Mouse (Mus musculus) left cerebral cortex, adult 18-20 months (tissue): Measurements from ENCODE around the gene Asap2. TPM values are rescaled to one million over a fixed set of nuclear protein-coding genes. Genes with fewer than 3 reads are reported as not detected.
A peak's percentile ranks its signal among the peaks of the same experiment; 100 is the strongest.

Experiments used
- DNase-seq, 2 experiments: peaks; one replicate each; pipeline ENCODE4 v3.0.0; 2021 to 2022; ENCODE audit warnings: low spot score in 2 of 2, mixed read lengths in 1 of 2
- total RNA-seq, 2 experiments: library from RNA; stranded (reverse); gene quantifications; 2 replicates each; pipeline ENCODE4 v1.2.3; 2021

The Asap2 gene
- total RNA-seq, 2 experiments from 2014 or later = 34.4 to 36.9 TPM

- peak in 1 of 2 experiments; percentile 28 for DNase-seq
Measured at GRCm38 (mm10) chr12:21260494-21261256, 270.4 kb downstream of the Asap2 start.

DNA sequence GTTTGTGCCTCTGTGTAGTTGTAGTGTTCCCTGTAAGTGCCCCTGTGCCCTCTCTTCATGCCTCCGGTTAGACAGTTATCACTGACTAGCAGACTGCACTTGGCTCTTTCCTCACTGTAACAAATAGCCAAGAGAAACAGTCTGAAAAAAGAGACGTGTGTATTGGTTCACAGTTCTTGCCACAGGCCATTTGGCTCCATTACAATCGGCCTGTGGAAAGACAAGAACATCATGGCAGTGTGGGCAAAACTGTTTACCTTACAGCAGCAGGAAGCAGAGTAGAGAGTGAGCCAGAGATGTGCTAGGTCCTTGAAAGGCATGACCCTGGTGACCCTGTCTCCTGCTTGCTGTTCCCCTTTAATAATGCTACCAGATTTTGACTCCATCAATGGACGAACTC lies 271.3 kb downstream of the Asap2 start:
- DNase-seq = no peak

GRCm38 (mm10) chr12:21263256-21263655 lies 273.0 kb downstream of the Asap2 start:
- DNase-seq = peak in 1 of 2 experiments; percentile 17

DNA sequence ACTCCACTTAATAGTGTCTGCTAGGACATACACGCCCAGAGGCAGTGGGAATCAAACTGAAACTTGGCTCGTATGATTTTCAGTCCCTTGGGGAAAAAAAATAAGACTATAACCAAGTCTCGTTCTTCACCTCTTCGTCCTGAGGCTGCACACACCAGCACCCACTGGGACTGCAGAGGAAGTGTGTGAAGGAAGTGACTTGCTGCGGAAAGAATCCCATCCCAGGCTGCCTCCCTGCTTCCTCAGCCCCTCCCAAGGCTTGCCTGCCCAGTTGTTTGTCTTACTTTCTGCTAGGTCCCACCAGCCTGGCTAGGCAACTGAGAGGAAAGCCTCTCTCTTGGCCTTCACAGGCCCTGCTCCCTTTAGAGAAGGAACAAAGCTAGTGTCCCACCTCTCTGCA lies 274.0 kb downstream of the Asap2 start:
- DNase-seq = no peak

DNA sequence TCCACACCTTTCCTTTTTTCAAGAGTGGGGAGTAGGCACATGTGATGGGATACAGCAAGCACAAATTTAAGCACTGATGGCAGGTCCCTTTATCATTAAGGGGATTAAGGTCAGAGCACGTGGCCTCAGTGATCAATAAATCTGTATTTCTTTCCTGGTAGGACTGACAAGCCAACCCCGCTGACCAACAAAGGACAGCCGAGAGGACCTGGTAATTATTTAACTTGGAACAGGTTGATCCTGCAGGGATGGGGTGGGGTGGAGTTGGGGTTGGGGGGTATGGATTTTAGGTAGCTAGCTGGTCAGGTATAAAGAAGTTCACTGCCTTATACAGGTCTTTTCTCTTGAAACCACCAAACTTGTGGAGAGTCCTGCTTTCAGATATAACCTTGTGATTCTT lies 274.7 kb downstream of the Asap2 start:
- DNase-seq = no peak

GRCm38 (mm10) chr12:21265501-21265900 lies 275.2 kb downstream of the Asap2 start:
- DNase-seq = no peak

DNA sequence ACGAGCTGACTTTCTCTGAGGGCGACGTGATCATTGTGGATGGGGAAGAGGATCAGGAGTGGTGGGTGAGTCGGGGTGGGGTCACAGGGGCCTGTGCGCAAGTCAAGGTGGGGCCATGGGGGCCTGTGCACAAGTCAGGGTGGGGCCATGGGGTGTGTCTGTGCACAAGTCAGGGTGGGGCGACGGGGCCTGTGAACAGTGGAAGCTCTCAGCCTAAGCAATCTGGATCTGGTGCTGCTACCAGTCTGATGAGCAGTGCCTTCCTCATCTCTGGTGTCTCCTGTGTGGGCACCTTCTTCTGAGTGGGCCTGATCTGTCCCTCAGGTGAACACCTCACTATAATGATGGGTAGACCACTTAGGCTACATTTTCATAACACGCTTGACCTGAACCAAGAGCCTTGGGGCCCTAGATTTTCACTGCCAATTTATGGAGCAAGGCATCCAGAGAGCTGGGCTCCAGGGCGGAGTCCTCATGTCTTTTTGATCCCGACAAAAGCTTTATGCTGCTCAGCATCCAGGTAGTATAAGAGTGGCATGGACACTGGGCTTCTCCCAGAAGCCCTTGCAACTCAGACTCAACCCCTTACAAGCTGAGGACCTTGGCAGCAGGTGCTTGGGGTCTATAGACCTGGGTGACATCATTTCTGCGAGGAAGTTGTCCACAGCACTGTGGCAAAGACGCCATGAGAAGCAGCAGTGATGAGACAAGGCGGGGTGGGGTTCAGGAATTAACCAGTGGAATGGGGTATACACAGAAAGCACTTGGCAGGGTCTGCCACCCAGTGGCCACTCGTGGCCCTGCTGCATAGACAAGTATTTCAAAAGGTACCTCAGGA lies 275.9 kb downstream of the Asap2 start:
- DNase-seq = peak; percentile 65 to 73

GRCm38 (mm10) chr12:21266784-21267098 lies 276.5 kb downstream of the Asap2 start:
- DNase-seq = no peak

DNA sequence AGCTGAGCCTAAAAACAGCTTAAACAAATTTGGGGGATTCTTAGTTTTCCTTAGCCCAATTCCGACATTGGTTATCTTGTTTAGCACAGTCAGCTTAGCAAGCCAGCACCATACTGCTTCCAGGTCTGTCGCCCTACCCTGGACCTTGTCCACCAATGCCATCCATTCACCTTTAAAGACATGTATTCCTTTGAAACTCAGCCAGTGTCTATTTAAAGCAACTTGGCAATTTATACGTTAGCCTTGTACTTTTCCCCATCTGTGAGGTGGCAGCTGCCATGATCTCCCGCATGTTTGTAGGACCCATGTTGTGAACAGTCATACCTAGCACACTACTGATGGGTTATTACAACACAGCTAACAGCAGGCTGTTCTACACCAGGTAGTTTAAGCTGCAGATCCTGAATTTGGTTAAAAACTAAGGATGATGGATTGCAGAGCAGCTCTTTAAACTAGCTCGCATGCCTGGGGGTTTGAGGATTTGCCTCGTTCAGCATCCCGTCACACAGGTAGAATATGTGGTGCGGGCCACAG lies 277.9 kb downstream of the Asap2 start:
- DNase-seq = no peak

GRCm38 (mm10) chr12:21274446-21274845 lies 284.2 kb downstream of the Asap2 start:
- no peak for DNase-seq

- no peak for DNase-seq
Measured at GRCm38 (mm10) chr12:21277352-21277864, 287.1 kb downstream of the Asap2 start.

- no peak for DNase-seq
Measured at GRCm38 (mm10) chr12:21284761-21285441, 294.6 kb downstream of the Asap2 start, which contains the start of gene Cpsf3. Gene Cpsf3, plus strand, starts transcription at chr12:21285391.

DNA sequence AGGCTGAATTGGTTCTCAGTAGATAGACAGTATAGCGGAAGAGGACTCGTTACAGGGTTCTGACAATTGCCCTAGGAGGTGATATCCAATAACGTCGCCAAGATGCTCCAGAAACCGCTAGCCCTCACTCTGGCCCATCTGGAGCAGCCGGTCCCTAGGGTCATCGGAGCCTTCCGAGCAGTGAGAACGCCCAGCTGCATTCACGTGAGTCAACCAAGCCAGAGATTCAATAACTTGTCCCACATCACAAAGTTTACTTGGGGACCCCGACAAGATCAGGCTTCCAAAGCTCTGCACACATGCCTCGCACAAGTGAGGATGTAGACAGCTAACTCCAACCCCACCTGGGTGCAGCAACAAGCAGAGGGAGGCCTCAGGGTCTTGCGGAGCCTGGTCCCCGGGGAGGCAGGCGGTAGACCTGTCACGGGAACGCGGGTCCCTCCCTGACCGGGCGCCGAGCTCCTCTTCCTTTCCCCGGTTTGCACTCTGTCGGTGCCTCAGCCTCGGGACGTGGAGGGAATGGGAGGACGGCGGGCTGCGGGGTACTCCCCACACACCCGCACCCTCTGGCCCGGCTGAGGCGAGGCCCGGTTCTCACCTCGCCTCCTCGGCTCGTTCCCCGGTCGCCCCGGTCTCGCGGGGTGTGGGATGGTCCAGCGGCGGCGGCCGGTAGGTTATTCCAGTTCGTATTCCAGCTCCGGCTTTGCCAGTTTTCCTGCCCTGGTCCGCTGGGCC lies 295.4 kb downstream of the Asap2 start:
- no peak for DNase-seq

DNA sequence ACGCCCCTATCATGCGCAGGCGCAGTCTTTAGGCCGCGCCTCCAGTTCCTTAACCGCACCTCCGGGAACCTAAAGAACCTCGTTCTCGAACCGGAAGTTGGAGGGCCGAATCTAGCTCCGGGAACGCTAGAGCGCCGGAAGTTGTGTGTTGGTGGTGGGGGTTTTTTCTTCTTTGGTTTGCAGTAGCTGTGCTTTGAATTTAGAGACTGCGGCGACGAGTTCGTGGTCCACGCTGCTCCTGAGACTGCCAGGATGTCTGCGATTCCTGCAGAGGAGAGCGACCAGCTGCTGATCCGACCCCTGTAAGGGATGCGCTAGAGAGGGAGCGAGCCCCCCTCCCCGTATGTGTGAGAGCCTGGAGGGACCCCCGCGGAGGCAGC lies 296.0 kb downstream of the Asap2 start, which contains the start of gene Itgb1bp1:
Gene Itgb1bp1 (minus strand): TSS at position 42 of the 380 bp plus-strand sequence.
- peak; percentile 99 for DNase-seq

DNA sequence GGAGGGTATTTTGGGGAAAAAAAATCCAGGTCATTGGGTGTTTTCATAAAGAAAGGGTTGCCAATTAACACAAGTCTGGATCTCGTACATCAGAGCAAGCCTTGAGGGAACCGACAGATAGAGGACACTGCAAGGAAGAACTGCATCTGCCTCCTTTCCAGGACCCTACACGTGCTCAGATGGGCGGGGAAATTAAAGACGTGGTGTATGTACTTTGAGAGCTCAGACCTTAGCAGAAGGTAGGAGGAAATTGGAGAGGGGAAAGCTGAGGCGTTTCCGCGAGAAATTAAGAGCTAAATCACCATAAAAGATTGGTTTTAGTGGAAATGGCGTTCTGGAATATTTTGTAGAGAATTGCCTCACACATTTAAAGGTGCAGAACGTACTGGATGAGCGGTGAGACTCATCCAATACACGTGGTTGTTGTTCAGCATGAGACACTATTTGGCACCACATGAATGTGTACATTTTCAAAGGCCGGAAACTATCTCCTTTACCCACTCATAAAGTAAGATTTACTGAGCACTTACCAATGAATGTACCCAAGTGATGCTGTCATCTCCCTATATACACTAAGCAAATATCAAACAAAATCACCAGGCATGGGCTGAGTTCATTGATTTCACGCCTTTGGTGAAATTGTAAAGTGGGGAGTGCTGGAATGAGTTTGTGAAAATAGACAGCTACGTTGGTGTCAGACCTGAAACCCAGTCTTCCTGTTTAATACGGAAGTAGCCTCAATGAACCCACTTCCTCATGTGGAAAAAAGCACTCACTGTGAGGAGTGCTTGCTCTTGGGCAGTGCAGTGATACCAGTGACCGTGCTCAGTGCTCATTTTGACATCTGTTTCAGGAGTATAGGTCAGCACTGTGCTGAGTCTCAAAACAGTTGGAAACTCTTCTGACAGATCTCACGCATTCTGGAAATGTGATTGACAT lies 296.7 kb downstream of the Asap2 start:
- DNase-seq = no peak

GRCm38 (mm10) chr12:21288716-21289395 lies 298.6 kb downstream of the Asap2 start:
- no peak for DNase-seq

- no peak for DNase-seq
Measured at GRCm38 (mm10) chr12:21289651-21290050, 299.4 kb downstream of the Asap2 start.

GRCm38 (mm10) chr12:21298856-21299255 lies 308.6 kb downstream of the Asap2 start:
- no peak for DNase-seq

- no peak for DNase-seq
Measured at GRCm38 (mm10) chr12:21301324-21301723, 311.1 kb downstream of the Asap2 start.
